Mouse (Mus musculus) CD4-positive, CD25-positive, alpha-beta regulatory T cell, adult 2 months (primary cell): ENCODE data around the gene Trim27.

Experiments
- DNase-seq: peaks from one replicate; pipeline ENCODE4 v3.0.0-alpha.2; 2012; ENCODE audit warnings: low read depth, low spot score

The Trim27 gene

GRCm38 (mm10) chr13:21179367-21179723 is at the start of gene Trim27:
Gene Trim27 (plus strand): TSS chr13:21179445.
- DNase-seq: no peak

- DNase-seq: no peak
Measured at GRCm38 (mm10) chr13:21142421-21142820, 36.8 kb upstream of the Trim27 start.

GRCm38 (mm10) chr13:21145767-21146166 is 33.5 kb upstream of the Trim27 start, which contains the start of gene Olfr1368:
Gene Olfr1368 (minus strand): TSS chr13:21145867.
- DNase-seq: no peak

GRCm38 (mm10) chr13:21155888-21156287 is 23.4 kb upstream of the Trim27 start:
- no peak for DNase-seq

GRCm38 (mm10) chr13:21158071-21158470 is 21.2 kb upstream of the Trim27 start:
- DNase-seq: no peak

- peak; percentile 93 for DNase-seq
Measured at GRCm38 (mm10) chr13:21158785-21159474, 20.3 kb upstream of the Trim27 start.

- DNase-seq: peak; percentile 50
Measured at GRCm38 (mm10) chr13:21159475-21159819, 19.8 kb upstream of the Trim27 start.

- peak; percentile 34 for DNase-seq
Measured at GRCm38 (mm10) chr13:21160041-21160511, 19.2 kb upstream of the Trim27 start.

- peak; percentile 95 for DNase-seq
Measured at GRCm38 (mm10) chr13:21160657-21161590, 18.3 kb upstream of the Trim27 start.

GRCm38 (mm10) chr13:21161591-21161990 is 17.7 kb upstream of the Trim27 start:
- DNase-seq: no peak

GRCm38 (mm10) chr13:21162591-21162990 is 16.7 kb upstream of the Trim27 start:
- DNase-seq: no peak

GRCm38 (mm10) chr13:21166936-21167909 is 12.0 kb upstream of the Trim27 start:
- DNase-seq: peak; percentile 89

- DNase-seq: peak; percentile 70
Measured at GRCm38 (mm10) chr13:21167910-21168300, 11.3 kb upstream of the Trim27 start.

GRCm38 (mm10) chr13:21168371-21169011 is 10.8 kb upstream of the Trim27 start:
- peak; percentile 61 for DNase-seq

GRCm38 (mm10) chr13:21169121-21169656 is 10.1 kb upstream of the Trim27 start:
- DNase-seq: peak; percentile 44

- DNase-seq: peak; percentile 90
Measured at GRCm38 (mm10) chr13:21169657-21170430, 9.4 kb upstream of the Trim27 start.

GRCm38 (mm10) chr13:21170431-21171155 is 8.7 kb upstream of the Trim27 start:
- DNase-seq: no peak

- DNase-seq: no peak
Measured at GRCm38 (mm10) chr13:21171156-21171530, 8.1 kb upstream of the Trim27 start.

GRCm38 (mm10) chr13:21171600-21172150 is 7.6 kb upstream of the Trim27 start:
- peak; percentile 44 for DNase-seq
